Mouse (Mus musculus) heart, adult 11 months (tissue): ENCODE data around the gene Pla1a.

Experiments used
- DNase-seq: peaks from one replicate; pipeline ENCODE4 v3.0.0; 2022

The Pla1a gene

GRCm38 (mm10) chr16:38363657-38364056 lies 69.3 kb downstream of the Pla1a start:
- DNase-seq, result peak; percentile 91

DNA sequence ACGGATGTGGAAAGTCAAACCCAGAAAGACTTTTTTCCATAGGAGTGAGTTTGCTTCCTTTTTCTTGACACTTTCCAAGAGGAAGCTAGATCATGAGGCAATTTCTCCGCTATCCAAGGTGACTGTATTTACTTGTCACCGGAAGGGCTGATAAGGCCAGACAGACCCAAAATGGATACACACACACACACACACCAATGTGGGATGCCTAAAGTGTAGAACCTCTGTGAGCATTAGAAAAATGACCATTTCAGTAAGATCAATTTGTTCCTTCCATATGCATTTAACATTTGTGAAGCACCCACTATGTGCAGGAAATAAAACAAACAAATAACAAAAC lies 69.7 kb downstream of the Pla1a start:
- DNase-seq, result no peak

DNA sequence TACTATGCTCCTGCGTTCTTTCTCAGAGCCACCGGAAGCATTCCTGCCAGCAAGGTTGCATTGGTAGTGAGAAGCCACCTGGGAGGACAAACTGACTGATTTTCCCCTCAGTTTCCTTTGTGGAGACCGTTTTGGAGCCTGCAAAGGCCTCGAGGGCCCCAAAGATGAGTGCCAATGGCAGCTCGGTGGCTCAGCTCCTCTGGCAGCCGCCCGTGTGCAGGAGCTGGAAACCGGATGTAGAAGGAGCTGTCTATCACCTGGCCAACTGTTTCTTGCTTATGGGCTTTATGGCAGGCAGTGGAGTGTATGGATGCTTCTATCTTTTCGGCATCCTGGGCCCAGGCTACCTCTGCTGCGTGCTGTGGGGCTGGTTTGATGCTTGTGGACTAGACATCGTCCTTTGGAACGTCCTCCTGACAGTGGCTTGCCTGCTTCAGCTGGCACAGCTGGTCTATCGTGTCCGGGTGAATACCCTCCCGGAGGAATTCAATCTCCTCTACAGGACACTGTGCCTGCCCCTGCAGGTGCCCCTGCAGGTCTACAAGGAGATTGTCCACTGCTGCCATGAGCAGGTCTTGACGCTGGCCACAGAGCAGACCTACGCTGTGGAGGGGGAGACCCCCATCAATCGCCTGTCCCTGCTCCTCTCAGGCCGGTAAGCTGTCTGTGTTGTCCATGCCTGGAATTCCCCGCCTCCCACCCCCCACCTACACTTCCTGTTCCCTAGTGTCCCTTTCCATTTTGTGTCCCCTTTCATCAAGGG lies 70.3 kb downstream of the Pla1a start:
- DNase-seq, result peak; percentile 91

DNA sequence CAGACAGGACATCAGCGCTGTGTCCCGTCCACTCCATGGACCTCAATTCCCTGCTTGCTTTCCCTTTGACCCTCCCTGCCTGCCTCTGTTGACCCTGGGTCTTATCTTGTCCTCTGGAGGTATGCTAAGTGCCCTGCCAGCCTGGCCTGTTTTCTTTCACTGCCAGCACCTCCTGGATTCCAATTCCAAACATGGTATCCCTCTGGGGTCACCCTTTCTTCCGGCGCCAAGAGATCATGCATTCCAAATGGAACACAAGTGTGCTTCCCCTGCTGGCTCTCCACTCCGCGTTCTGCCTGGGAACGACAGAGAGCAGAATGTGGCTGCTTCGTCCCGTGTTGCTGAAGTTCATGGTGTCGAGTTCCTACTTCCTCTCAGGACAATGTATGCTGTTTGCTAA lies 71.0 kb downstream of the Pla1a start, which contains the start of gene Popdc2:
Gene Popdc2, plus strand, starts transcription at position 277 of the 400 bp plus-strand sequence.
- peak; percentile 99 for DNase-seq

DNA sequence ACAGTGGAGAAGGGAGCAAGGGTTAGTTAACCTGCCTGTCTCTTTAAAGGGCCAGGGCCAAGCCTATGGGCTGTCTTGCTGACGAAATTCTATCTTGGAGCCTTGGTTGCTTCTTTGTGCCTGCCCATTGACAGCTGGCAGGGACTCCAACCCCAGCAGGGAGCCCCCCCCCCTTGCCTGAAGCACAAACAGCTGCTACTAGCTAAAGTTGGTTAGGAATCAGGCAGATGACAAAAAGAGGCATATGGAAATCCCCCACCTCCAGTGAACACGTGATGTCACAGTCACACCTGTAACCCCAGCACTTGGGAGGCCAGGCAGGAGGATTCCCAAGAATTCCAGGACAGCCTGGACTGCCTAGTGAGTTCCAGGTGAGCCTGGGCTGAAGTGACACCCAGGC lies 72.6 kb downstream of the Pla1a start:
- DNase-seq, result peak; percentile 90

- DNase-seq, result no peak
These were observed 73.1 kb downstream of the Pla1a start for GRCm38 (mm10) chr16:38359857-38360256.

GRCm38 (mm10) chr16:38359241-38359640 lies 73.7 kb downstream of the Pla1a start:
- no peak for DNase-seq

DNA sequence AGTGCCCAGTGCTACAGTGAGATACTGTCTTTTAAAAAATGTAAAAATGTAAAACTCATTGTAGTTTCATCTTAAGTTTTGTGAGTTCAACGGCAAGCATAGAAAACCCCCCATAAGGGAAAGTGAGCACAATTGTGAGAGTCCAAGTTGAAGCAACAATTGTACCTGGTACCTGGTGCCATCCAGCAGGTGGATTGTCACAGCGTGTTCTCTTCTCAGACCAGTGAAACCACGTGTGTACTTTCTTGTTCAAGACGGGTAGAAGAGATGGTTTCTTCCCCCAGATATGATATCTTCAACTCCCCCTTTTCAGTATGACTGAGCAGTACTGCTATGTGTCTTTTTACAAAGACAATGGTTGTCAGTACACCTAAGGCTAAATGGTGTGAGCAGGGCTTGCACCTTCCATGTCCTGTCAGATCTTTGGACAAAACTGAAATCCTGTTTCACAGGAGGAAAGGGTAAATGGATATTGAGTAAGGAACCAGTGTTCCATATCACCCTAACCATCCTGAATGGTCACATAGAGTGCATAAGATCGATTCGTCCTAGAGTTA lies 74.6 kb downstream of the Pla1a start:
- no peak for DNase-seq

DNA sequence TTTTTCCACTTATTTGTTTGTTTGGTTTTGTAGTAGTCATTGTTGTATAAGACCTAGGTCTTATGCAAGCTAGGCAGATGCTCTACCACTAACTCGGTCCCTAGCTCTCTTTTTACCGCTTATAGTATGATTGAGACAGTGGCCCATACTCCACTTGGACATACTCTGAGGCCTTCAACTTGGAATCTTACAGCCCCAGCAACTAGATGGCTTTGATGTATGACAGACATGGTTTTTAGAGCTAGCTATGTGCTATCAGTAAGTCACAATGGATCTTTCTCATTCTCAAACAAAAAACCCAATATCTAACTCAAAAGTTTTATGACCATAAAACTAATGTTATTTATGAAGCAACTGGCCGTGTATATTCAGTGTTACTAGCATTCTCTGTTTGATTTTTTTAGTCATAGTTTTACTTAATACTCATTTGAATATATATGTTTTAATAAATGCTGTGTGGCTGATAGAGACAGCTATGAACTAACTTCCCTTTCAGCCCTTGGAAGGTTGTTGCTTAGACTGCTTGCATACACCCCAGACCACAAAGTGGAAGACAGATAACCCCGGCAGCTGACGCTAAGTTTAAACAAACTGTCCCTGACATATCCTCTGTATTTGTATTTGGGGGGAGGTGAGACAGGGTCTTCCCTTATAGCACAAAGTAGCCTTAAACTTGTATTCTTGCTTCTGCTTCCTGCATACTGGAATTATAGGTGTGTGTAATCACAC lies 78.6 kb downstream of the Pla1a start:
- no peak for DNase-seq

- peak; percentile 79 for DNase-seq
These were observed 79.3 kb downstream of the Pla1a start for GRCm38 (mm10) chr16:38353642-38354041.

DNA sequence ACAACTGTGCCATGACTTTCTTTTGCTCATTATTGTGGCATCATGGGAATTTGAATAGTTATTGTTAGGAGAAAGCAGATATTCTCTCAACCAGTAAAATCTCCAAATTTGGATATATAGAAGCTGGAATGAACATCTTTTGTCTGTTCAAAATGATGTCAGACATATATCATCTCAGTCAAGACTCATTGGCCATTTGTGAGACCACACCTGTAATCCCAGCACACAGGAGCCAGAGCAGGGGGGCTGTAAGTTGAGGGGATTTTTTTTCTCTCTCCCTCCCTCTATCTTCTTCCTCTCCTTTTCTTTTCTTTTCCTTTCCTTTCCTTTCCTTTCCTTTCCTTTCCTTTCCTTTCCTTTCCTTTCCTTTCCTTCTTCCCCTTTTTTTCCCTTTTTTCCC lies 80.1 kb downstream of the Pla1a start:
- DNase-seq, result no peak

DNA sequence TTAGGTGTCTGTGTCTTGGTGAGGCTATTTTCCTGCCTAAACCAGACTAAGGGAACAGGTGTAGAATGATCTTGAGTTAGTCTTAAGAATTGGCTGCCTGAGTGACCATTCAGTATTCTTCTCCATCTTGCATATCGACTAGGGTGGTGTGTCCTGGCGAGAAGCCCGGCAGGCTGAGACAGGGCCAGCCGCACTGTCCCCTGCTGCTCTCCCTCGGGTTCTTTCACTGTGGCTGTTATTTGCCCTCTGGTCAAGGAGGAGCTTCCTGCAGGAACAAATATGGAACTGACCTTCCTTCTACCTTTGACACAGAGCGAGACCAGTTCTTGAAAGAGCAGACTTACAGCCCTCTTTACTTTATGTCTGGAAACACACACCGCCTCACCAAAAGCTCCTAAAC lies 80.9 kb downstream of the Pla1a start:
- peak; percentile 96 for DNase-seq

- DNase-seq, result peak; percentile 71
These were observed 82.0 kb downstream of the Pla1a start for GRCm38 (mm10) chr16:38350939-38351338.

GRCm38 (mm10) chr16:38350361-38350855 lies 82.5 kb downstream of the Pla1a start:
- peak; percentile 99 for DNase-seq

DNA sequence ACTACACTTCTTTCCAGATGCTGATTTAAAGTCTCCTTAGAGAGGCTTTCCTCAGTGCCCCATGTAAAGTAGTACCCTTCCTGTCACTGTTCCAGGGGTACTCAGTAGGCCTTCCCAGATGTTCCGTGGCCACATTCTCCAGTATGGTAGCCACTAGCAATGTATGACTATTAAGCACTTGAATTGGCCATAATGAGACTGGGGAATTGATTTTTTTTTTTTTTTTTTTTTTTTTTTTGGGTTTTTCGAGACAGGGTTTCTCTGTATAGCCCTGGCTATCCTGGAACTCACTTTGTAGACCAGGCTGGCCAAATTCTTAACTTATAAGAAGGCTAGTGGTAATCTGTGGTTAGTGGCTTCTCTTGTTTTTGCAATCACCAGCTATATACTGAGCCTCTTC lies 83.1 kb downstream of the Pla1a start:
- DNase-seq, result no peak

DNA sequence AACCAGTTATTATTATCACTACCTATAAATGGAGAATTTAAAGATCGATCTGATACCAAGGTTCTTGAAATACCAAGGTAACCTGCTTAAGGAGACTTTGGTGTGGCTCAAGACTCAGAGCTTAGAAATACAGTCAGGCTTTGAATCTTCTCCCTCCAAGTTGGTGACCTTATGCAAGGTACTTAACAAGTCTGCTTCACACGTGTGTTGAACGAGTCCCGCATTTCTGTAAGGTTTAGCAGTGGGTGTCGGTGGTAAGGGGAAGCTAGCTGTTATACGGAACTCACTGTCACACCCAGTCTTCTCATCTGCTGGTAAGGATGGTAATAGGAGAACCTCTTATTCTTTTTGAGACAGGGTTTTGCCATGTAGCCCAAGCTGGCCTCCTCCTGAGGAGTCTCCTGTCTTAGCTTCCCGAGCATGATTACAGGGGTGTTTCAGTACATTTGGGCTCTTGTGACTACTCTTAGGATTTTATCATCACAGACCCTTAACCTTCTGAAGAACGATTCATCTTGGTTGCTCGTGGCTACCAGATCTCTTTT lies 84.7 kb downstream of the Pla1a start:
- DNase-seq, result peak; percentile 64

DNA sequence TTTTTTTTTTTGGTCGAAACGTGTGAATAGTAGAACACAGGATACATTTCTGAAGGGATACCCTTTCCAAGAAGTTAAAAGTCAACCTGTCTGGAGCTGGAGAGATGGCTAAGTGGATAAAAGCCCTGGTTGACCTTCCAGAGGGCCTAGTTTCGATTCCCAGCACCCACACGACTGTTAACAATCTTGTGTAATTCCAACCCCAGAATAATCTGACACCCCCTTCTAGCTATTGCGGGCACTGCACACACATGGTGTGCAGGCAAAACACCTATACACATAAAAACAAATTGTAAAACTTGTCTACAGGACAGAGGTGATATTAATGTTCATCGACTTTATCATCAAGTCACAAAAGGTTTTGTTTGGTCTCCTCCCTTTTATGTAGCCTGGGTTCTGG lies 85.4 kb downstream of the Pla1a start:
- DNase-seq, result no peak

- peak; percentile 100 for DNase-seq
These were observed 86.2 kb downstream of the Pla1a start, which contains the start of the genes Cox17 and Gm21987 for GRCm38 (mm10) chr16:38346529-38347325. Gene Cox17 (plus strand): TSS chr16:38346991. Gene Gm21987 (plus strand): TSS chr16:38347040.
